Mouse (Mus musculus): ENCODE measurements around the gene Apon.
"Not testable (repeated sequence)": the region's sequence is repeated elsewhere in the genome, so short reads cannot be mapped to it uniquely, and the experiment has no call there.

Gene Apon

GRCm38 (mm10) chr10:128232420-128232985, 21.4 kb upstream of the Apon start:
- peak; percentile 77 for DNase-seq (ENCODE audit: low spot score)

- DNase-seq (ENCODE audit: low spot score), result no peak
These were observed 17.6 kb upstream of the Apon start for GRCm38 (mm10) chr10:128236321-128236720.

GRCm38 (mm10) chr10:128237807-128238480, 16.0 kb upstream of the Apon start:
- no peak for DNase-seq (ENCODE audit: low spot score)

- no peak for DNase-seq (ENCODE audit: low spot score)
These were observed 14.8 kb upstream of the Apon start for GRCm38 (mm10) chr10:128239140-128239539.

GRCm38 (mm10) chr10:128240131-128240530, 13.8 kb upstream of the Apon start:
- no peak for DNase-seq (ENCODE audit: low spot score)

- no peak for DNase-seq (ENCODE audit: low spot score)
These were observed 10.6 kb upstream of the Apon start for GRCm38 (mm10) chr10:128243252-128243651.

GRCm38 (mm10) chr10:128244121-128244520, 9.8 kb upstream of the Apon start:
- DNase-seq (ENCODE audit: low spot score), result no peak

GRCm38 (mm10) chr10:128247020-128247732, 6.7 kb upstream of the Apon start:
- no peak for DNase-seq (ENCODE audit: low spot score)

- DNase-seq (ENCODE audit: low spot score), result no peak
These were observed 3.3 kb upstream of the Apon start for GRCm38 (mm10) chr10:128250565-128250964.

- DNase-seq (ENCODE audit: low spot score), result no peak
These were observed 2.0 kb downstream of the Apon start for GRCm38 (mm10) chr10:128255925-128256324.

- DNase-seq (ENCODE audit: low spot score), result no peak
These were observed 2.4 kb downstream of the Apon start for GRCm38 (mm10) chr10:128256328-128256727.

GRCm38 (mm10) chr10:128258953-128259352, 5.1 kb downstream of the Apon start:
- no peak for DNase-seq (ENCODE audit: low spot score)

- no peak for DNase-seq (ENCODE audit: low spot score)
These were observed 6.0 kb downstream of the Apon start for GRCm38 (mm10) chr10:128259946-128260345.

- not testable (repeated sequence) for DNase-seq (ENCODE audit: low spot score)
These were observed 6.5 kb downstream of the Apon start for GRCm38 (mm10) chr10:128260376-128260775.

GRCm38 (mm10) chr10:128262300-128262699, 8.4 kb downstream of the Apon start:
- no peak for DNase-seq (ENCODE audit: low spot score)

GRCm38 (mm10) chr10:128263393-128264310, 9.8 kb downstream of the Apon start:
- no peak for DNase-seq (ENCODE audit: low spot score)

- peak; percentile 53 for DNase-seq (ENCODE audit: low spot score)
These were observed 14.5 kb downstream of the Apon start, which contains the start of gene Apof for GRCm38 (mm10) chr10:128268371-128268770. Gene Apof (plus strand): TSS chr10:128268671.

GRCm38 (mm10) chr10:128269206-128269910, 15.5 kb downstream of the Apon start:
- no peak for DNase-seq (ENCODE audit: low spot score)

- DNase-seq (ENCODE audit: low spot score), result peak; percentile 95
These were observed 16.5 kb downstream of the Apon start, which contains the start of gene Stat2 for GRCm38 (mm10) chr10:128270287-128270841. Gene Stat2 (plus strand): TSS chr10:128270559.

- no peak for DNase-seq (ENCODE audit: low spot score)
These were observed 17.0 kb downstream of the Apon start for GRCm38 (mm10) chr10:128270866-128271265.

GRCm38 (mm10) chr10:128271883-128272282, 18.0 kb downstream of the Apon start:
- DNase-seq (ENCODE audit: low spot score), result no peak

Data from yolk sac, embryonic 10.5 days (tissue).